Mouse (Mus musculus) lung, embryonic 15.5 days (tissue): ENCODE data around the gene Cnksr1. TPM values are rescaled to one million over a fixed set of nuclear protein-coding genes. Genes with fewer than 3 reads are reported as not detected.

ENCODE experiments used
- ATAC-seq: fragments of 200-750 bp; cut with Nextera tagmentation; 2 replicates; pipeline ENCODE4 v1.8.0; 2017; ENCODE audit warnings: moderate number of reproducible peaks, borderline replicate concordance; ENCODE audit not compliant: low FRiP score, low TSS enrichment; ENCODE audit errors: extremely low read depth
- H3K27ac ChIP-seq: fragments of 300-500 bp; sonication (generic); 2 replicates; pipeline ENCODE4 v1.5.1; 2015; ENCODE audit warnings: moderate library complexity, mild to moderate bottlenecking, inconsistent platforms
- H3K27me3 ChIP-seq: fragments of 300-500 bp; sonication (generic); 2 replicates; pipeline ENCODE4 v1.6.1; 2015; ENCODE audit warnings: inconsistent platforms
- H3K36me3 ChIP-seq: fragments of 300-500 bp; sonication (generic); 2 replicates; pipeline ENCODE4 v1.6.1; 2015; ENCODE audit warnings: inconsistent platforms
- H3K4me1 ChIP-seq: fragments of 300-500 bp; sonication (generic); 2 replicates; pipeline ENCODE4 v1.6.1; 2015; ENCODE audit warnings: inconsistent platforms
- H3K4me2 ChIP-seq: fragments of 300-500 bp; sonication (generic); 2 replicates; pipeline ENCODE4 v1.6.1; 2015; ENCODE audit warnings: inconsistent platforms, mild to moderate bottlenecking, moderate library complexity
- H3K4me3 ChIP-seq: fragments of 300-500 bp; sonication (generic); 2 replicates; pipeline ENCODE4 v1.5.1; 2015; ENCODE audit warnings: mild to moderate bottlenecking, inconsistent platforms
- H3K9ac ChIP-seq: fragments of 300-500 bp; sonication (generic); 2 replicates; pipeline ENCODE4 v1.6.1; 2015; ENCODE audit warnings: inconsistent platforms
- H3K9me3 ChIP-seq: fragments of 300-500 bp; sonication (generic); 2 replicates; pipeline ENCODE4 v1.6.1; 2016; ENCODE audit warnings: inconsistent platforms
- WGBS: fragments of 180-500 bp; shearing (Covaris S2); methylation state at CpG from one replicate; pipeline ENCODE4 v1.1.7; 2015; 5-methylcytosine and 5-hydroxymethylcytosine counted together
- polyA plus RNA-seq: library from polyadenylated mRNA; unstranded; fragments of >200 nt; fragmentation: Nextera tagmentation; extraction: Ambion mirVana; gene quantifications from 2 replicates; pipeline ENCODE4 v1.2.1, GENCODE M21; 2015

The Cnksr1 gene
- polyA plus RNA-seq, 1 experiment from 2014 or later, result 10.9 TPM

DNA sequence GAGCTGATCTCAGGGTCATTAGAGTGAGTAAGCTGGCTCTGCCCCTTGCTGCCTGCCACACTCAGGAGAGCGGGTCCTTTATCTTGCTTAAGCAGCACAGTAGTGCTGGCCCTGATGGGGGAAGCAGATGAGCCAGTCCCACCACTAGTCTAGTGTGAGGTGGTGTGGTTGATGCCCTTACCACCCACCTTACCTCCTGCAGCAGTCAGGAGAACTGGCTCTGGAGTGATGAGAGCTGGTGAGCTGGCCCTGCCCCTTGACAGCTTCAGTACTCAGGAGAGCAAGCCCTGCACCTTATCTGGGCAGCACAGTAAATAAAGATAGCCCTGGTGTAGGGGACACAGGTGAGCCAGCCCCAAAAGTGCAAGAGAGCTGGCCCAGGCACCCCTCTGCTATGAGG lies 57.1 kb downstream of the Cnksr1 start:
- no peak overlapping the region for H3K4me3 ChIP-seq
- H3K4me1 ChIP-seq, result peaks cover 10% of the 10 kb centered on the region
- WGBS, result 89% methylated on average over 1 of the region's 1 CpGs
- no peak overlapping the region for H3K4me2 ChIP-seq
- no peak overlapping the region for H3K9ac ChIP-seq
- no peaks in the 10 kb centered on the region for H3K36me3 ChIP-seq
- H3K27ac ChIP-seq, result no peak overlapping the region
- peak; percentile 11; the same call in 1 of the 2 replicates for ATAC-seq
- H3K9me3 ChIP-seq, result no peaks in the 10 kb centered on the region
- no peaks in the 10 kb centered on the region for H3K27me3 ChIP-seq

Other genes with a start within 250 kb of the Cnksr1 start
- 44.4 and 47.3 TPM in 2 replicates for gene Dhdds, start 237.5 kb downstream of the Cnksr1 start, polyA plus RNA-seq
- gene Lin28a, start 219.6 kb downstream of the Cnksr1 start, polyA plus RNA-seq, result 0.10 and 0.15 TPM in 2 replicates
- not detected in 2 replicates for gene Zfp683, start 184.6 kb downstream of the Cnksr1 start, polyA plus RNA-seq
- 3.0 and 5.6 TPM in 2 replicates for gene Crybg2, start 177.6 kb downstream of the Cnksr1 start, polyA plus RNA-seq
- gene Cd52, start 143.3 kb downstream of the Cnksr1 start, polyA plus RNA-seq, result 18.3 and 19.7 TPM in 2 replicates
- 9.1 and 9.6 TPM in 2 replicates for gene Ubxn11, start 135.8 kb downstream of the Cnksr1 start, polyA plus RNA-seq
- 406 and 408 TPM in 2 replicates for gene Sh3bgrl3, start 109.6 kb downstream of the Cnksr1 start, polyA plus RNA-seq
- 37.8 and 45.3 TPM in 2 replicates for gene Cep85, start 51.3 kb downstream of the Cnksr1 start, polyA plus RNA-seq
- not detected in 2 replicates for gene Gm7534, start 35.4 kb downstream of the Cnksr1 start, polyA plus RNA-seq
- gene Catsper4, start 11.0 kb downstream of the Cnksr1 start, polyA plus RNA-seq, result 0.18 and 0.19 TPM in 2 replicates
- gene E130218I03Rik, start 5.3 kb upstream of the Cnksr1 start, polyA plus RNA-seq, result 0.45 and 0.52 TPM in 2 replicates
- 15.2 and 15.9 TPM in 2 replicates for gene Zfp593, start 7.2 kb upstream of the Cnksr1 start, polyA plus RNA-seq
- gene Gm30191, start 8.5 kb upstream of the Cnksr1 start, polyA plus RNA-seq, result not detected in 2 replicates
- 11.0 and 12.5 TPM in 2 replicates for gene Grrp1, start 15.7 kb upstream of the Cnksr1 start, polyA plus RNA-seq
- 21.0 and 23.2 TPM in 2 replicates for gene Pdik1l, start 49.5 kb upstream of the Cnksr1 start, polyA plus RNA-seq
- 3.3 and 4.3 TPM in 2 replicates for gene Trim63, start 76.7 kb upstream of the Cnksr1 start, polyA plus RNA-seq
- gene Slc30a2, start 104.8 kb upstream of the Cnksr1 start, polyA plus RNA-seq, result 0.26 and 0.43 TPM in 2 replicates
- gene Extl1, start 145.5 kb upstream of the Cnksr1 start, polyA plus RNA-seq, result 2.7 and 2.8 TPM in 2 replicates
- 10.6 and 12.6 TPM in 2 replicates for gene Pafah2, start 157.9 kb upstream of the Cnksr1 start, polyA plus RNA-seq
- gene Stmn1, start 229.9 kb upstream of the Cnksr1 start, polyA plus RNA-seq, result 1,835 and 1,898 TPM in 2 replicates